Mouse (Mus musculus): Measurements from ENCODE around the gene Pakap. TPM values are rescaled to one million over a fixed set of nuclear protein-coding genes. Genes with fewer than 3 reads are reported as not detected.

Gene Pakap
- total RNA-seq, 2 experiments from 2014 or later, result not detected

DNA sequence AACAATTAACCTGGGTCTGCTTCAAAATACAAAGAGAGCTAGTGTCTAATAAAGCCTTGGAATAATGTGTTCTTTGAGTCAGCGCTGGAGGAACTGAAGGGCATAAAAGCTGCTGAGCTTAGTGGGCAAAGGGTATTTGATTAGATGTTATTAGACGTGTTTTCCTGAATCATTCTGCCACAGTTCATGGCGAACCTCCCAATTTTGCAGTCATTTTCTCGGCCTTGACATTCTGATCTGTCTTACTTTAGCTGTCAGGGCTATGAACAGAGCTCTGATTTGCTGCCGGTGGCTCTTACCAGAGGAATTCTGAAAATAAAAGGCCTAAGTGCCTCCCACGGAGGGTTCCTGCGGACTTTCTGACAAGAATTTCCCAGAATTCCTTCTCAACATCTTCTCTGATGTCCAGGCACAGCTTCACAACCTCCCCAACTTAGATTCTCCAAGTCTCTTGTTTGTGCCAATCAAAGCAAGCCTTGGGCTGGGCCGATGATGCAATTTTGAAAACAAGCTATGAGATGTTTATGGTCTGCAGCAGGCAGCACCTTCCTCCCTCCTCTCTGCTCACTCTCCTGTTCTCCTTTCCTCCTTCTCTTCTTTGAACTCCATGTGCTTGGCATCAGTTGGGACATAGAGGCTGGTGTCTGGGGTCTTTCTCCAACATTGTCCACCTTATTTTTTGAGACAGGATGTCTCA is 171.0 kb downstream of the Pakap start:
- no peak for ATAC-seq (replicated peaks; ENCODE audit: low FRiP score, poor library complexity, severe bottlenecking)

DNA sequence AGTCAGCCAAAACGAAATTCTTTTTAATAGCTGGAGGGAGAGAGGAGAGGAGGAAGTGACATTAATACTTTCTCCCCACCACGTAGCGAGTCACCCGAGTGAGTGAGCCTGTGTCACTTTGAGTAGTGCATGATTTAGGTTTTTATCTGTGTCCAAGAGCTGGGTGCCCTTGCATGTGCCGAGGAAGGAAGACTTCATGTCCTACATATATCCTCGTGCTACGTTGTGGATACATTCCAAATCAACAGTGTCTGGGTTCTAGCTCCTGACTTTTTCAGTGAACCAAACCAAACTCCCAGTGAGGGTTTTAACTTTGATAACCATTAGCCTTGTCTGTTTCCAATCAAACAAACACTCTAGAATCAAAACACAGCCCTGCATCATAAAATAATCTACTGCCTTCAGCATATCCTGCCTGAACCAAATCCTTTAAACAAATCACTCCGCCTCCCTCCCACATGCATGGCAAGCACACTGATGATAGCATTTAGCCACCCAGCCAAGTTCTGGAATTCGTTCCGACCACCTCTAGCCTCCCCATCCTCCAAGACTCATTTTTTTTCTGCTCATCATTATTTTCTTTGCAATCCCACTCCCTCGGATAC is 175.4 kb downstream of the Pakap start:
- no peak for ATAC-seq (replicated peaks; ENCODE audit: low FRiP score, poor library complexity, severe bottlenecking)

DNA sequence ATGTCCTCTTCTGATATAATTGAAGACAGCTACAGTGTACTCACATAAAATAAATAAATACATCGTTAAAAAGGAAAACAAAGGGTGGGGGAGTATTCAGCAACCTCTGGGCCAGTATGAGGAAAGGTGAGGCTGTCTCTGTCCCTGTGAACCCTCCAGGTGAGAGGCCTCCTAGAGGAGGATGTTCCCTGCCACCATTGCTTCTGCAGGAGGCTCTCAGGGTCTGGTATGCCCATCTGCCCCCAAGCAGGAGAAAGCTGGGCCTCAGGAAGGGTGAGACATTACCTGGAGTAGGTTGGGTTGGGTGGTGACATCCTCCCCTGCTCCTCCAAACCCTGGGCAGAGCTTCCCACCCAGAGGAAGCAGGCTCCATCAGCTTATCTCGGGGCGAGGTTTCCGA is 182.7 kb downstream of the Pakap start:
- ATAC-seq (replicated peaks; ENCODE audit: low FRiP score, poor library complexity, severe bottlenecking), result no peak

DNA sequence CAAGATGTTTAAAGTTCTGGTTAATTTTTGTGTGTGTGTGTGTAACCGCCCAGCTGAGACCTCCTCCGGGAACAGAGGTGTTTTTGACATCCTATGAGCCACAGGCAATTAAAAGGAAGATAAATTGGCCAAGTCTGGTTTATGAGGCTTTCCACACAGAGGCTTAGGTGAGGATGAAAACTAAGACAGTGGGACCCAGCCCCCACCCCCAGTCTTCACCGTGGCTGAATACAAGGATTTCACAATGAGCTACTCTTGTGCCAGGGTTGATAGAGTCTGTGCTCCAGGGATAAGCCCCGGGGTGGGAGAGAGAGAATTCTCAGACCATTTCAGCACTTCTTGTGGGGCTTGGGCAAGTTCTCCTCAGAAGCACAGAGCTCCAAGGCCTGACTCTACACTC is 183.1 kb downstream of the Pakap start:
- no peak for ATAC-seq (replicated peaks; ENCODE audit: low FRiP score, poor library complexity, severe bottlenecking)

DNA sequence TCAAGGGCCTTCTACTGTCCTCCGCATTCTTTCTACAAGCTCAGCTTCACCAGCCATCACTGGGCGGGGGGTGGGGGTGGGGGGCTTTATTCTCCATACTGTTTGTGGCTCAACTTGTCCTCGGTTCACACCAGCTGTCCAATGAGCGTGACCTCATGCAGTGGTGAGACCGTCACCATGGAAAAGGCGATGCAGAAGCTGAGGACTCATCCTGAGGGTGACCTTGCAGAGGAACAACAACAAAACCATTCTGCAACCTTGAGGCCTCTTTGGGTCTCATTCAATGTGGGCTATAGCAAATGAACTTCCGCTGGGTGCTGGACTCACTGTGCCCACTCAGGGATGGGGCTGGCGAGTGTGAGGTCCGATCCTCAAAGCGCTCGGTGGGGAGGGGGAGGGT is 183.6 kb downstream of the Pakap start:
- ATAC-seq (replicated peaks; ENCODE audit: low FRiP score, poor library complexity, severe bottlenecking), result no peak

DNA sequence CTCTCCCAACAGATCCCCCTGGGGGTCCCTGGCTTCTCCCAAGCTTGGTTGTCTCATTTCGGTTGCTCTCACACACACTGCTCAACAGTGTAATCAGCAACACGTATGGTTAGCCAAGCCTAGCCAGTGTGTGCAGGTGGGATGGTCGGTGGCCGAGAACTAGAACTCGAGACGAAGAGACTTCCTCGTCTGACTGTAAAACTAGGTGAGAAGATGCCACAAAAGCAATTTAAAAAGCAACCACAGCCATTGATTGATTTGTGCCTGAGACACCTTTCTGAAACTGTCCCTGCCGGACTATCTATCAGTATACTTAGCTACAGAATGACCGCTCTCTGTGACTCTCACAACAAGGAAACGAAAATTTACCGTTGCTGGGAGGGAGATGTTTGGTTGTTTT is 187.1 kb downstream of the Pakap start:
- no peak for ATAC-seq (replicated peaks; ENCODE audit: low FRiP score, poor library complexity, severe bottlenecking)

DNA sequence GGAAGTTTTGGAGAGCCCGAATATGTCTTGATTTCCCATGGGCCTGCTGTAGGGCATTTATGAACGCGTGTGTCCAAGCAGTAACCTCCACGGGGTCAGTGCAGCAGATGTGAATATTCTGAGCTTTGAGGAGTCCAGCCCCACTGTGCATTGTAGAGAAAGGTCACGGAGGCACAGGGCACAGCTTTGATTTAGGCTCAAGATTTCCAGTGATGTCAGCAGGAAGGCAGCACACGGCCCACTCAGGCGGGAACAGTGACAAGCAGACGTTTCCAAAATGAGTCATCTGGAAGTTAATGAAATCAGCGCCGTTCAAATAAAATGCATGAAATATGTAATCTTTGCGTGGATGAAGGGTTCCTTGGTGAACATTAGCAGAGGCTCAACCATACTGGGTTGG is 190.0 kb downstream of the Pakap start:
- ATAC-seq (replicated peaks; ENCODE audit: low FRiP score, poor library complexity, severe bottlenecking), result no peak

DNA sequence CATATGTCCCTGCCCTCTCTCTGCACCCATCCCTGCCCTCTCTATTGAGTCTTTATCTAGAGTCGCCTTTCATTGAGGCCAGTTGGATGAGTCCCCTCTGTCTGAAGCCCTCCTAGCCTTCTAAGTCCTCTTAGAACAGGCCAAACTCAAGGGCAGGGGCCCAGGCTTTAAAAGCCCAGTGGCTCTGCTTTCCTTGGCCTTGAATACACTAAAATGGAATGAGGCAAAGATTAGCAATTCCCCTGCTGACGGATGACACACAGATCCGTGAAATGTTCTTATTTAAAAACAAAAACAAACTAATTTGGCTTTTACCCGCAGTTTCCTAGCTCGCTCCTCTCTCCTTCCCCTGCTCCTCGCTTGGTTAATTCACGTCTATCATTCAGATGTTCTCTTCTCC is 194.4 kb downstream of the Pakap start:
- no peak for ATAC-seq (replicated peaks; ENCODE audit: low FRiP score, poor library complexity, severe bottlenecking)

DNA sequence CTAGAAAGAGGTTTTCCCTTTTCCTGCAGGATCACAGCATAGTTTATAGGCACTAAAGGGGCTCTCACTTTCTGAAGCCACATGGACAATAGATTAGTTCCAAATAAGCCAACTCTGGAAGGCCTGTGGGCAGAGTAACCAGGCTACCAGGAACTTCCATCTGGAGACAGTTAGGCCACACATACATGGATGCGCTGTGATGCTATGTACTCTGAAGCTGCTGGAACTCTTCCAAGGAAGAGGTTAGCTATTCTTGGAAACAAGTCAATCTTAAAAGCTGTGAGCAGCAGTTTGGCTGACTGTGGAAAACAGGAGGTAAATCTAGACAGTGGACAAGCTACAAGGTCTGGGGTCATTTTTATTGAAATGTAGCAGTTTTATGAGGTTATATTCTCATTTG is 196.4 kb downstream of the Pakap start:
- ATAC-seq (replicated peaks; ENCODE audit: low FRiP score, poor library complexity, severe bottlenecking), result no peak

DNA sequence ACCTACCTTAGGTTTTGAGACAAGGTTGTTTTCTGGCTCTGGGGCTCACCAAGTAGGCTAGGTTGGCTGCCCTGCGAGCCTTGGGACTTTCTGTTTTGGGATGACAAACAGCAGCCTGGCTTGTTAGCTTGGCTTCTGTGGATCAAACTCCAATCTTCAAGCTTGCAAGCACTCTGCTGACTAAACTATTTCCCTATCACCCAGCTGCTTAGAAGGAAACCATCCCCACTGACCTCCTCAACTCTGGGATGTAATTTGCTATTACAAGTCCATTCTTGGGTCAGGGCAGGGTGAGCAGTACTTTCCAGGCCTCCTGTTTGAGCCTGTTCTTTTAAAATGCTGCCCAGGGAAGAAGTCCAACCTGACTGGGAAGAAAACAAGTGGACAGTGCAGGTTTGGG is 196.9 kb downstream of the Pakap start:
- no peak for ATAC-seq (replicated peaks; ENCODE audit: low FRiP score, poor library complexity, severe bottlenecking)

DNA sequence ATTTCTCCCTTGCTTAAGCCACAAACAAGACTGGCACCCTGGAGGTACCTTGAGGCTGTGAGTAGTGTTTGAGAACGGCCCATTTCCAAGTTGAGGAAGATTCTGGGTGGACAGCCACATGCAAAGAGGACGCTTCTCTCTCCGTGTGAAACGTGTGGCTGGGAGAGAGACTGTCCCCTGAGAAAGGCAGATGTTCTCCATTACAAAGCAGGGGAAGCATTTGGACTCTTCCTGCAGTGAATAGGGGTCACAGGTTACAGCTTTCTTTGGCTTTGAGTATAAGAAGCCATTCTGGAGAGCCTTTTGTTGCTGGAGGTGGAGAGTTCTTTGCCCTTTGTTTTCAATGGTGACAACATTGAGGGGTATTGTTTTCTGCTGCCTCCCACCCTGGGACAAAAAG is 197.8 kb downstream of the Pakap start:
- ATAC-seq (replicated peaks; ENCODE audit: low FRiP score, poor library complexity, severe bottlenecking), result no peak

DNA sequence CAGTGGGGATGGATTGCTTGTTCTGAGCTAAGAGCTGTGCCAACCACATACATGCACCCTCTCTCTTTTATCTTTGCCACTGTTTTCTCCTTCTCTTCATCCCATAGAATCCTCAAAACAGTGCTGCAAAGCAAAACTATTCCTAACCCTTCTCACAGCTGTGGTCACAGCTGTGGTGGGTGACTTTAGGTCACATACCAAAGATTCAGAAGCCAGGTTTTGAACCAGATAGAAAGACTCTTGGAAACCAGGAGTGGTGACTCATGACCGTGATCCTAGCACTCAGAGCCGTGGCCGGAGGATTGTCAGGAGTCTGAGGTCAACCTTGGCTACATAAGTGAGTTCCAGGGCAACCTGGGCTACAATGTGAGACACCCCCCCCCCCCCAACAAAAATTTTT is 201.0 kb downstream of the Pakap start:
- ATAC-seq (replicated peaks; ENCODE audit: low FRiP score, poor library complexity, severe bottlenecking), result no peak

DNA sequence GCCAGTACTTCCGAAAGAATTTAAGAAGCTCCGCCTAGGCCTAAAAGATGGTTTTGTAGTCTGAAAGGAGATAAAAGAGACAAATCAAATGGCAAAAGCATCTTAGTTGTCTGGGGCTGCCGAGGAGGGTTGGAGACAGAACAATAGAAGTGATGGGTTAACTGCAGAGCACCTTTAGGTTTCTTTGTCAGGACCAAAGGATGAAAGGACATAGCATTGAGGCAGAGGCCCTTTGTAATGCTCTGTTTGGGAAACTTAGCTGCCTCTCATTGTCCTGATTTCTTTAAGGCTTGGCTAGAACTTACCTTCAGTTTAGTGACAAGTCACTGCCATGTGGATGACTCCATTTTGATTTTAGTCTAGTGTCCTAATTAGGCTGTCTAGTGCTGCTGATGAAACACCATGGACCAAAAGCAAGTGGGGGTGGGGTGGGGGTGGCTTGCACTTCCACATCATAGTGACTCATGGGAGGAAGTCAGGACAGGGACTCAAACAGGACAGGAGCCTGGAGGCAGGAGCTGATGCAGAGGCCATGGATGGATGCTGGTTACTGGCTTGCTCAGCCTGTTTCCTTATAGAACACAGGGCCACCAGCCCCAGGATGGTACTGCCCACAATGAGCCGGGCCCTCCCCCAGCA is 202.3 kb downstream of the Pakap start:
- no peak for ATAC-seq (replicated peaks; ENCODE audit: low FRiP score, poor library complexity, severe bottlenecking)

DNA sequence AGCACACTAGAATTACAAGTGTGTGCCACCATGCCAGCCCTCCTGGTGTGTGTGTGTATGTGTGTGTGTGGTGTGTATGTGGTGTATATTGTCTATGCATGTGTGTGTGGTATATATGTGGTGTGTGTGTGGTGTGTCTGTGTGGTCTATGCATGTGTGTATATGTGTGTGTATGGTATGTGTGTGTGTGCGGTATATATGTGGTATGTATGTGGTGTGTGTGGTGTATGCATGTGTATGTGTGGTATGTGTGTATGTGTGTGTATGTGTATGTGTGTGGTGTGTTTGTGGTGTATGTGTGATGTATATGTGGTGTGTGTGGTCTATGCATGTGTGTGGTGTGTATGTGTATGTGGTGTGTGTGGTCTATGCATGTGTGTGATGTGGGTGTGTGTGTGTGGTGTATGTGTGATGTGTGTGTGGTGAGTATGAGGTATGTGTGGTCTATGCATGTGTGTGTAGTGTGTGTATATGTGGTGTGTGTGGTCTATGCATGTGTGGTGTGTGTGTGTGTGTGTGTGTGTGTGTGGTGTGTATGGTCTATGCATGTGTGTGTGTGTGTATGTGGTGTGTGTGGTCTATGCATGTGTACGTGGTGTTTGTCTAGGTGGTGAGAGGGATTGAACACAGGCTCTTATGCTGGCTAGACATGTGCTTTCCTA is 203.7 kb downstream of the Pakap start:
- ATAC-seq (replicated peaks; ENCODE audit: low FRiP score, poor library complexity, severe bottlenecking), result no peak

DNA sequence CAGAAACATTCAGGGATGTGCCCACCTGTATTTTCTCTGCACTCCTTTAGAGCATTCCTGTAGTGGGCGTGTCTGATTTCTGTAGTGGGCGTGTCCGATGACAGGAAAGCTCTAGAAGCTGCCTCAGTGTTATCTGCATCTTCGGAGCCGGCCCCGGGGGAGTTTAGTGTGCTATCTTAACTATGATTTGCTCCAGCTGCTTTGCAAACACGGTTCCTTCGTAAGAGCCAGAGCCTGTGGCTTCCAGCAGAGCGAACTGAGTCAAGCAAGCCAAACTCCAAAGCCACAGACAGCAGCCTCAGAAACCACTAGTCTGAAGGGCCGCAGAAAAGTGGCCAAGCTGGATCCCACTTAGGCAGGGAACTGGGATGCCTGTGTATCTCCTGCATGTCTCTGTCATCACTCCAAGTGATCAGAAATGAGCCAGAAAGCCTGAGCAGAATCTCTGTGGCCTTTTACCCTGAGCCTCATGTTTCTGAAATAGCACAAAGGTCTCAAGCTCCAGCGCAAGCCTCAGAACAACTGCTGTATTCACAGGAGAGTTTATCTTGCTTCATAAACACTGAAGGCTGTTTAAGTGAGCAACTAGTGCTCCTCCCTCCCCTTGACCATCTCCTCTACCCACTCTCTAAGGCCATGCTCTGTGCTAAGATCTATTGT is 205.0 kb downstream of the Pakap start:
- ATAC-seq (replicated peaks; ENCODE audit: low FRiP score, poor library complexity, severe bottlenecking), result no peak

DNA sequence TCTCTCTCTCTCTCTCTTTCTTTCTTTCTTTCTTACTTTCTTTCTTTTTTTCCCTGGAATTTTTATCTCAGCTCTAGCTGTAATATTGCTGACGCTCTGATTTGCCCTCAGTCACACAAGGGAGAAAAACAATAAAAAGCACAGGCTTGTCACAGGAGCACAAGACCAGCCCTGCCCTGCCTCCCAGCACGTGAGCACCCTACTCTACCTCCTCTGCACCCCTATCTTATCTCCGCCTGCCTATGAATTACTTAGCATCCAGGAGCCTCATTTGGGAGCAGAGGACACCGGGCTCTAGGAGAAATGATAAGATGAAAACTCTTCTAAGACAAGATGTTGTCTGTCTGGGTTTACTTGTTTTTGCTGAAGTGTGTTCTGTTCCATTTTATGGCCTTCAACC is 206.5 kb downstream of the Pakap start:
- ATAC-seq (replicated peaks; ENCODE audit: low FRiP score, poor library complexity, severe bottlenecking), result no peak

DNA sequence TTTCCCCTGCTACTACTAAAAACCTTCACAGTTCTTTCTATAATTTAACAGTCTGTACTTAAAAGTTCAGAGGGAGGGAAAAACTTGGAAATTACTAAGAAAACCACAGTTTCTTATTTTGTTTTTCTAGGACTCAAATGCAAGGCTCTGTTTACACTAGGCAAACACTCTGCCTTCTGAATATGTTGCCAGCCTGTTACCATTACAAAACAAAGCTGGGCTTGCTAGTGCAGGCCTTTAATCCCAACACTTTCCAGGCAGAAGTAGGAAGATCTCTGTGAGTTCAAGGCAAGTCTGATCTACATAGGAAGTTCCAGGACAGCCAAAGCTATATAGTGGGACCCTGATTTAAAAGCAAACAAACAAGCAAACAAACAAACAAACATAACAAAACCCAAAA is 207.6 kb downstream of the Pakap start:
- no peak for ATAC-seq (replicated peaks; ENCODE audit: low FRiP score, poor library complexity, severe bottlenecking)

DNA sequence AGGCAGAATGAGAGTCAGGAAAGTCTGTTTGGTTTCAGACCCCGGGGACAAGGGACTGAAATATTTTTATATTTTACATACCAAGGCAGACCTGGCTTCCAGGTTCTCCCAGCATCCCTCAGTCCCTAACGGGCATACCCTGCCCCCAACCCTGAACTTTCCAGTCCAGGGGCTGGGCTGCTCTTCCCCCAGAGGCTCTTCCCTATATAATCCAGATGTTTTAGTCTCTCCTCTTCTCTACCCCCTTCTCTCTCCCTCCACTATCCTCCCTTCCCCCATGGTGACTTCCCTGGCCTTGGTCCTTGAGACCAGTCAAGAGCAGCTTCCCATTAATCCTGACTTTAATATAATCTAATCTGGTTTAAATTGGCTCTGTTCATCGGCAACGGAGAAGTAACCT is 212.4 kb downstream of the Pakap start:
- no peak for ATAC-seq (replicated peaks; ENCODE audit: low FRiP score, poor library complexity, severe bottlenecking)

DNA sequence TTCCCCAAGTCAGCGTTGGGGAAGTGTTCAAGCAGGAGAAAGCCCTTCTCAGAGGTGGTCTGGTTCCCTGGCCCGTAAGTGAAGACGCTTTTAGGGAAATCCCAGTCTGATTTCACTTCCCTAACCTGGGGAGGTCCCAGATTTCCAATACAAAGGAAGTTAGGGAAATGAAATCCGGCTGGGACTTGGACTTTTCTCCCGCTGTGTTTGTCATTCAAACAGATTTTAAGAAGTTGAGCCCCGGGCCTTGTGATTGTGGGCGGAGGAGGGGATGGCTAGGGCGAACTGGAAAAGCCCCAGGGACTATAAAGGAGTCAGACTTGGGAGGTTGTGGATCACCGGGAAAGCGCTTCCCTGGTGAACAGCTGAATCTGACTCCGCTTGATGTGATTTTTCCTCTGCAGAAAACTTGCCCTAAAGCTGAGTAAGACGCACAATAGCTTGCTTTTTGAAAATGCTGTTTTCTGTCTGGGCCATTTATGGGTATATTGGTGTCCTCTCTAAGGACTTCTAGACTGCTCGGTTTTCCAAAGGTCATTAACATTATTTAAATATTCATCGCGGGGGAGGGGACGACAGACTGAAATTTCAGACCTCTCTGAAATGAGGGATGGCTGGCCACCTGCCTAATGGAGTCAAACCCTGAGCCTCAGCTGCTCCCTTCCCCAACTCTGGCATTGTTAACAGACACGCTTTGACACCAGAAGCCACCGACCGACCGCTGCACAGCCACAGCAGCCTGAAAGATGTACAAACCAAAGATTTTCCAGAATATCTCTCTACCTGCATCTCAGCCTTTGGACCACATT is 213.1 kb downstream of the Pakap start:
- ATAC-seq (replicated peaks; ENCODE audit: low FRiP score, poor library complexity, severe bottlenecking), result no peak

DNA sequence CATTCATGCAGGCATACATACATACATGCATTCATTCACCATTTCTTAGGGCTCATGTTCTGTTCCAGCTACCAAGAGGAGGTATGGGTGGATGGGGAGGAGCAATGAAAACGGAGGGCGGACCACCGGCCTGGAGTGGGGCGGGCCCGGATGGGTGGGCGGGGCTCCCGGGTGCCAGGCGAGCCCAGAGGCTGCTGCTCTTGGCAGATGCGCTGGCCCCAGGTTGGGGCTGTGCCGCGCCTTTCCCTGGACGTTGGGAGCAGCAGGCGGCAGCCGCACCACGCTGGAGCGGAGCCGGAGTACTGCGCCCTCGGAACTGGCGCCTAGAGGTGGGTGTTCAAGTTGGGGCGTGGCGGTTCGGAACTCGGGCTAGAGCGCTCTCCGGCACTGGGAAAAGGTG is 214.0 kb downstream of the Pakap start:
- no peak; the same call in 1 of the 2 replicates for ATAC-seq (replicated peaks; ENCODE audit: low FRiP score, poor library complexity, severe bottlenecking)
